Mouse (Mus musculus): ENCODE data around the gene Cntn4. TPM values are rescaled to one million over a fixed set of nuclear protein-coding genes. Genes with fewer than 3 reads are reported as not detected.

The Cntn4 gene
- polyA plus RNA-seq, 1 experiment from 2014 or later, result not detected

GRCm38 (mm10) chr6:106566929-106567621 lies 889.6 kb downstream of the Cntn4 start:
- no peaks in the 10 kb centered on the region for H3K36me3 ChIP-seq (replicated peaks; ENCODE audit: insufficient read depth, low read length)
- WGBS (ENCODE audit: insufficient replicate concordance), result 77% methylated on average over 11 of the region's 11 CpGs
- TF ChIP-seq CTCF (IDR thresholded peaks at IDR 0.05; ENCODE audit: low read depth) (no peak), EP300 (IDR thresholded peaks at IDR 0.05; ENCODE audit: low read depth) (no peak)
- H3K4me1 ChIP-seq (ENCODE audit: insufficient read depth), result no peaks in the 10 kb centered on the region
- H3K27me3 ChIP-seq (ENCODE audit: insufficient read depth, low read length), result no peaks in the 10 kb centered on the region
- H3K9ac ChIP-seq (replicated peaks), result no peak overlapping the region
- no peaks in the 10 kb centered on the region for H3K9me3 ChIP-seq (ENCODE audit: low read length)
- H3K27ac ChIP-seq (ENCODE audit: low read depth), result no peak overlapping the region
- DNase-seq (no peak), ATAC-seq (no peak)
- H3K4me3 ChIP-seq (ENCODE audit: low read depth, low read length), result no peak overlapping the region
- no peak overlapping the region for H3K4me2 ChIP-seq (ENCODE audit: low read depth, low read length)

- no peak overlapping the region for H3K4me2 ChIP-seq (ENCODE audit: low read depth, low read length)
- no peaks in the 10 kb centered on the region for H3K4me1 ChIP-seq (ENCODE audit: insufficient read depth)
- no peaks in the 10 kb centered on the region for H3K27me3 ChIP-seq (ENCODE audit: insufficient read depth, low read length)
- no peaks in the 10 kb centered on the region for H3K36me3 ChIP-seq (replicated peaks; ENCODE audit: insufficient read depth, low read length)
- no peaks in the 10 kb centered on the region for H3K9me3 ChIP-seq (ENCODE audit: low read length)
- H3K4me3 ChIP-seq (ENCODE audit: low read depth, low read length), result no peak overlapping the region
- ATAC-seq (no peak), DNase-seq (no peak)
- H3K27ac ChIP-seq (ENCODE audit: low read depth), result no peak overlapping the region
- TF ChIP-seq EP300 (IDR thresholded peaks at IDR 0.05; ENCODE audit: low read depth) (no peak), CTCF (IDR thresholded peaks at IDR 0.05; ENCODE audit: low read depth) (no peak)
- 63% methylated on average over 5 of the region's 5 CpGs for WGBS (ENCODE audit: insufficient replicate concordance)
- no peak overlapping the region for H3K9ac ChIP-seq (replicated peaks)
Observed at GRCm38 (mm10) chr6:106580124-106580523, 902.7 kb downstream of the Cntn4 start.

- ATAC-seq (no peak), DNase-seq (no peak)
- Histone ChIP-seq H3K4me3 (ENCODE audit: low read depth, low read length) (no peak overlapping the region), H3K9me3 (ENCODE audit: low read length) (no peaks in the 10 kb centered on the region), H3K4me1 (ENCODE audit: insufficient read depth) (no peaks in the 10 kb centered on the region), H3K27ac (ENCODE audit: low read depth) (no peak overlapping the region), H3K36me3 (replicated peaks; ENCODE audit: insufficient read depth, low read length) (no peaks in the 10 kb centered on the region), H3K27me3 (ENCODE audit: insufficient read depth, low read length) (no peaks in the 10 kb centered on the region), H3K9ac (replicated peaks) (no peak overlapping the region), H3K4me2 (ENCODE audit: low read depth, low read length) (no peak overlapping the region)
- TF ChIP-seq EP300 (IDR thresholded peaks at IDR 0.05; ENCODE audit: low read depth), result no peak
- no peak for TF ChIP-seq CTCF (IDR thresholded peaks at IDR 0.05; ENCODE audit: low read depth)
- 30% methylated on average over 9 of the region's 9 CpGs for WGBS (ENCODE audit: insufficient replicate concordance)
Observed at GRCm38 (mm10) chr6:106593756-106594155, 916.3 kb downstream of the Cntn4 start.

- H3K27me3 ChIP-seq (ENCODE audit: insufficient read depth, low read length), result no peaks in the 10 kb centered on the region
- WGBS (ENCODE audit: insufficient replicate concordance), result 83% methylated on average over 3 of the region's 3 CpGs
Observed at GRCm38 (mm10) chr6:106617081-106617480, 939.6 kb downstream of the Cntn4 start.

GRCm38 (mm10) chr6:106621188-106621749 lies 943.8 kb downstream of the Cntn4 start:
- 69% methylated on average over 5 of the region's 5 CpGs for WGBS (ENCODE audit: insufficient replicate concordance)
- TF ChIP-seq EP300 (IDR thresholded peaks at IDR 0.05; ENCODE audit: low read depth) (no peak), CTCF (IDR thresholded peaks at IDR 0.05; ENCODE audit: low read depth) (no peak)
- no peak overlapping the region for H3K27ac ChIP-seq (ENCODE audit: low read depth)
- no peaks in the 10 kb centered on the region for H3K4me1 ChIP-seq (ENCODE audit: insufficient read depth)
- no peak overlapping the region for H3K4me3 ChIP-seq (ENCODE audit: low read depth, low read length)
- H3K9ac ChIP-seq (replicated peaks), result no peak overlapping the region
- no peaks in the 10 kb centered on the region for H3K27me3 ChIP-seq (ENCODE audit: insufficient read depth, low read length)
- H3K9me3 ChIP-seq (ENCODE audit: low read length), result no peaks in the 10 kb centered on the region
- no peak overlapping the region for H3K4me2 ChIP-seq (ENCODE audit: low read depth, low read length)
- DNase-seq (no peak), ATAC-seq (no peak)
- no peaks in the 10 kb centered on the region for H3K36me3 ChIP-seq (replicated peaks; ENCODE audit: insufficient read depth, low read length)

More at GRCm38 (mm10) chr6:106617081-106617480, 939.6 kb downstream of the Cntn4 start:
- TF ChIP-seq CTCF (IDR thresholded peaks at IDR 0.05; ENCODE audit: low read depth), result no peak
- TF ChIP-seq EP300 (IDR thresholded peaks at IDR 0.05; ENCODE audit: low read depth), result no peak
- DNase-seq (no peak), ATAC-seq (no peak)
- Histone ChIP-seq H3K4me2 (ENCODE audit: low read depth, low read length) (no peak overlapping the region), H3K9me3 (ENCODE audit: low read length) (no peaks in the 10 kb centered on the region), H3K36me3 (replicated peaks; ENCODE audit: insufficient read depth, low read length) (no peaks in the 10 kb centered on the region), H3K9ac (replicated peaks) (no peak overlapping the region), H3K27ac (ENCODE audit: low read depth) (no peak overlapping the region), H3K4me1 (ENCODE audit: insufficient read depth) (no peaks in the 10 kb centered on the region), H3K4me3 (ENCODE audit: low read depth, low read length) (no peak overlapping the region)

GRCm38 (mm10) chr6:106643026-106643425 lies 965.6 kb downstream of the Cntn4 start:
- no peaks in the 10 kb centered on the region for H3K9me3 ChIP-seq (ENCODE audit: low read length)
- H3K9ac ChIP-seq (replicated peaks), result no peak overlapping the region
- DNase-seq (no peak), ATAC-seq (no peak)
- 73% methylated on average over 3 of the region's 3 CpGs for WGBS (ENCODE audit: insufficient replicate concordance)
- no peak overlapping the region for H3K27ac ChIP-seq (ENCODE audit: low read depth)
- H3K4me2 ChIP-seq (ENCODE audit: low read depth, low read length), result no peak overlapping the region
- H3K4me3 ChIP-seq (ENCODE audit: low read depth, low read length), result no peak overlapping the region
- H3K4me1 ChIP-seq (ENCODE audit: insufficient read depth), result no peaks in the 10 kb centered on the region
- TF ChIP-seq CTCF (IDR thresholded peaks at IDR 0.05; ENCODE audit: low read depth) (no peak), EP300 (IDR thresholded peaks at IDR 0.05; ENCODE audit: low read depth) (no peak)
- H3K36me3 ChIP-seq (replicated peaks; ENCODE audit: insufficient read depth, low read length), result no peaks in the 10 kb centered on the region
- H3K27me3 ChIP-seq (ENCODE audit: insufficient read depth, low read length), result no peaks in the 10 kb centered on the region
